Mouse (Mus musculus) heart, embryonic 13.5 days (tissue): ENCODE measurements around the gene Zfp446. TPM values are rescaled to one million over a fixed set of nuclear protein-coding genes. Genes with fewer than 3 reads are reported as not detected.
A peak's percentile ranks its signal among the peaks of the same experiment; 100 is the strongest.

Experiments
- ATAC-seq: fragments of 200-750 bp; cut with Nextera tagmentation; 2 replicates; pipeline ENCODE4 v1.8.0; 2017; ENCODE audit warnings: moderate TSS enrichment; ENCODE audit not compliant: insufficient number of reproducible peaks, low FRiP score, low TSS enrichment; ENCODE audit errors: extremely low read depth
- H3K27ac ChIP-seq: fragments of 300-500 bp; sonication (generic); replicated peaks from 2 replicates; pipeline ENCODE4 v1.5.1; 2015; ENCODE audit warnings: moderate library complexity, mild to moderate bottlenecking, inconsistent platforms
- H3K27me3 ChIP-seq: fragments of 300-500 bp; sonication (generic); replicated peaks from 2 replicates; pipeline ENCODE4 v1.6.1; 2015; ENCODE audit warnings: mild to moderate bottlenecking, inconsistent platforms
- H3K36me3 ChIP-seq: fragments of 300-500 bp; sonication (generic); 2 replicates; pipeline ENCODE4 v1.6.1; 2015; ENCODE audit warnings: mild to moderate bottlenecking, inconsistent platforms
- H3K4me1 ChIP-seq: fragments of 300-500 bp; sonication (generic); 2 replicates; pipeline ENCODE4 v1.6.1; 2015; ENCODE audit warnings: inconsistent platforms
- H3K4me2 ChIP-seq: fragments of 300-500 bp; sonication (generic); 2 replicates; pipeline ENCODE4 v1.6.1; 2015; ENCODE audit warnings: inconsistent platforms, mild to moderate bottlenecking, moderate library complexity
- H3K4me3 ChIP-seq: fragments of 300-500 bp; sonication (generic); 2 replicates; pipeline ENCODE4 v1.5.1; 2015; ENCODE audit warnings: moderate library complexity, mild to moderate bottlenecking, inconsistent platforms
- H3K9ac ChIP-seq: fragments of 300-500 bp; sonication (generic); 2 replicates; pipeline ENCODE4 v1.6.1; 2015; ENCODE audit warnings: inconsistent platforms, mild to moderate bottlenecking, moderate library complexity
- H3K9me3 ChIP-seq: fragments of 300-500 bp; sonication (generic); 2 replicates; pipeline ENCODE4 v1.6.1; 2016; ENCODE audit warnings: inconsistent platforms
- WGBS: fragments of 180-500 bp; shearing (Covaris S2); methylation state at CpG from one replicate; pipeline ENCODE4 v1.1.7; 2015; ENCODE audit warnings: mixed read lengths; 5-methylcytosine and 5-hydroxymethylcytosine counted together
- polyA plus RNA-seq: library from polyadenylated mRNA; unstranded; fragments of >200 nt; fragmentation: Nextera tagmentation; extraction: Ambion mirVana; gene quantifications from 2 replicates; pipeline ENCODE4 v1.2.1, GENCODE M21; 2015

The Zfp446 gene
- polyA plus RNA-seq, 1 experiment from 2014 or later, result 6.1 TPM

DNA sequence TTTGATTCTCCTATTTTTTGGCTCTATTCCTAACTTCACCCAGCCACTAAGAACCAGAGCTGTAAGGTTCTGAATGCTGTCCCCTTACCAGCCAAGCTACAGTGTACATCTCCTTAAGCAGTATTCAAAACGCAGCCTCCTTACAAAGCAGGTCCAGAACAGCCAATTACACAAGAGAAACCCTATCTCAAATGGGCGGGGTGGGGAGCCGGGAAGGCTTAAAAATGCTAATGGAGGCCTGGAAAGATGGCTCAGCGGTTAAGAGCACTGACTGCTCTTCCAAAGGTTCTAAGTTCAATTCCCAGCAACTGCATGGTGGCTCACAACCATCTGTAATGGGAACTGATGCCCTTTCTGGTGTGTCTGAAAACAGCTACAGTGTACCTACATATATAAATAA lies 17.9 kb upstream of the Zfp446 start:
- Histone ChIP-seq H3K9ac (no peak overlapping the region), H3K4me2 (no peak overlapping the region), H3K27ac (no peak overlapping the region), H3K9me3 (no peaks in the 10 kb centered on the region), H3K27me3 (no peaks in the 10 kb centered on the region), H3K36me3 (no peaks in the 10 kb centered on the region), H3K4me1 (peaks cover 4% of the 10 kb centered on the region; the same call in 1 of the 2 replicates), H3K4me3 (no peak overlapping the region)
- ATAC-seq, result no peak
- WGBS, result 25% methylated on average over 4 of the region's 4 CpGs

DNA sequence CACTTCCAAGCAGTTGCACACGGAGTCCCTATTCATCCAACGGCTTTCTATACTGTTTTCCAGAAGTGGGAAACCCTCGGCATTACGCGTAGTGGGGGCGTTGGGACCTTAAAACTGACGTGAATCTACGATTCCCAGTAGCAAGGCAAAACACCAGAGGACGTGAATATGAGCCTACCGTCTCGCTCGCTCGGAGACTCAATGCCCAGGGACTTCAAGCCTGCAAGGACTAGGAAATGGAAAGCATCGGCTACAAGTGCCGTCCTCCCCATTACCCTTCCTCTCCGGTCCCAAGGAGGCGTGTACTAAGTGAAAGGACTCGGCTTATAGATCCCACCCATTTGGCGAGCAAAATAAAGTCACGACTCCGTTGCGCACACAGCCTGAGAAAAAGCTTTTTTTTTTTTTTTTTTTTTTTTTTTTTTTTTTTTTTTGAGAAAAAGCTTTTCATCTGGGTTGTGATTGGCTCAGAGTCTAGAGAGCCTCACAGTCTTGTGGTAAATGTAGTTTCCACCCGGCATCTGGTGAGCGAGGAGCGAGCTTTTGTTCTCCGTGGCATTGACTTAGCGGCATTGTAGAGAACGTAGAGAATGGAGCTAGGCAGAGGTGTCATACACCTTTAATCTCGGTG lies 16.0 kb upstream of the Zfp446 start:
- ATAC-seq, result no peak
- WGBS, result 1% methylated on average over 29 of the region's 29 CpGs
- no peaks in the 10 kb centered on the region for H3K9me3 ChIP-seq
- peak overlapping the region; percentile 86 for H3K9ac ChIP-seq
- H3K36me3 ChIP-seq, result no peaks in the 10 kb centered on the region
- H3K27ac ChIP-seq, result peak overlapping the region; percentile 87
- H3K4me3 ChIP-seq, result peak overlapping the region; percentile 67
- H3K4me1 ChIP-seq, result peaks cover 13% of the 10 kb centered on the region
- H3K4me2 ChIP-seq, result peak overlapping the region; percentile 79
- H3K27me3 ChIP-seq, result no peaks in the 10 kb centered on the region

DNA sequence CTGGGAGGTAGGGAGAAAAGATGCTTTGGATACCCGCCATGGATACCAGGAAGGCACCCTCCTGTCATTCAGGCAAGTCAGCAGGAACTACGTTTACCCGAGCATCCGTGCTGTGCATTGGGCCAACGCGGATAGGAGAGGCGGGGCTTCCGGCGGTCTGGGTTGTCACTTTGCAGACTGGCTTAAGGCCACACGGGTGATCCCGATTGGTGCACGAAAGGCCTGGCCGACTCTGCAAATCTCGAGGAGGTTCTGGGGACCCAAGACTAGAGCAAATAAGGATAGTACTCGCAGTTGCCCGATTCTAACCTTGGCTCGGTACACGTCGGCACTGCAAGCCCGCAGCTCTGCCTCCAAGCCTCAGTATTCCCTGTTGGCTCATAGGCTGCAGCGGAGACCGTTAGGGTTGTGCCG lies 12.0 kb upstream of the Zfp446 start, which contains the start of gene Zfp324:
TSS of gene Zfp324 (plus strand) at position 161 of the 414 bp plus-strand sequence.
- Histone ChIP-seq H3K4me2 (peak within 1 kb of the TSS; percentile 94), H3K4me1 (peaks cover 23% of the 10 kb centered on the region), H3K9ac (peak within 1 kb of the TSS; percentile 98), H3K36me3 (peaks cover 23% of the 10 kb centered on the region), H3K27me3 (no peaks in the 10 kb centered on the region), H3K27ac (peak within 1 kb of the TSS; percentile 91), H3K4me3 (peak within 1 kb of the TSS; percentile 94), H3K9me3 (no peaks in the 10 kb centered on the region)
- ATAC-seq, result peak; percentile 80
- WGBS, result under 1% methylated on average over 23 of the region's 23 CpGs

DNA sequence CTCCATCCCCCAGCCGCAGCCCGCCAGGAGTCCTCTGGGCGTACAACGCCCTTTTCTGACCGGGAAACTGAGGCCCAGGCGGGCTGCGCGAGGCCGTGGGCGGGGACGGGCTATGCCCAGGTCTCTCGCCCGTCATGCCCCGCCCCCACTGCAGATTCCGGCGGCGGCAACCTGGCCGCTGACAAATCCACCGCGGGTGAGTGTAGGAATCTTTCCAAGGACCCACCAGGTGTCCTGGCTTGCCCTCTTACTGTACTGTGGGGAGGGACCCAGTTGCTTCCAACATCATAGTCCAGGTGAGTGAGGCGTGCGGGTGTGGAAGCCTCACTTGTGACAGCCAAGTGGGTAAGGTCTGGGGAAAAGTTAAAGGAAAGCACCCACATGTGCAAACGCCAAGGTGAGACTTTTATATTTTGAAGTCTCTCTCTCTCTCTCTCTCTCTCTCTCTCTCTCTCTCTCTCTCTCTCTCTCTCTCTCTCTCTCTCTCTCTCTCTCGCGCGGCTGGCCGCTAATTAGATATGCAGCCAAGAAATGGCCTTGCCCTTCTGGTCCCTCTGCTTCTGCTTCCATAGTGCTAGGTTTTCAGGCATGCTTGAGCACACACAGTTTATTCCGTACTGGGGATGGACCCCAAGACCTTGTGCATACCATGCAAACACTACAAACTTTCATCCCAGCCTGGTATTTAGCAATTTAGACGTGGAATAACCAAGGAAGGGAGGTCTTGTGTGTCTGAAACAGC lies 11.4 kb upstream of the Zfp446 start:
- peak; percentile 70 for ATAC-seq
- H3K4me1 ChIP-seq, result peaks cover 19% of the 10 kb centered on the region
- under 1% methylated on average over 29 of the region's 29 CpGs for WGBS

DNA sequence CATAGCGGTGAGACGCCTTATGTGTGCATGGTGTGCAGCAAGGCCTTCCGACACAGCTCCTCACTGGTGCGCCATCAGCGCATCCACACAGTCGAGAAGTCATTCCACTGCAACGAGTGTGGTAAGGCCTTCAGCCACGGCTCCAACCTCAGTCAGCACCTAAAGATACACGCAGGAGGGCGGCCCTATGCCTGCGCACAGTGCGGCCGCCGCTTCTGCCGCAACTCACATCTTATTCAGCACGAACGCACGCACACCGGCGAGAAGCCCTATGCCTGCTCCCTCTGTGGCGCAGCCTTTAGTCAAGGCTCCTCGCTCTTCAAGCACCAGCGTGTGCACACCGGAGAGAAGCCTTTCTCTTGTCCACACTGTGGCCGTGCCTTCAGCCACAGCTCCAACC lies 6.7 kb upstream of the Zfp446 start:
- WGBS, result 90% methylated on average over 25 of the region's 25 CpGs
- no peak for ATAC-seq

More for the DNA sequence above, 11.4 kb upstream of the Zfp446 start:
- Histone ChIP-seq H3K36me3 (peaks cover 29% of the 10 kb centered on the region), H3K9me3 (no peaks in the 10 kb centered on the region), H3K4me2 (peak overlapping the region; percentile 94), H3K27me3 (no peaks in the 10 kb centered on the region), H3K27ac (peak overlapping the region; percentile 91), H3K4me3 (peak overlapping the region; percentile 94), H3K9ac (peak overlapping the region; percentile 98)

DNA sequence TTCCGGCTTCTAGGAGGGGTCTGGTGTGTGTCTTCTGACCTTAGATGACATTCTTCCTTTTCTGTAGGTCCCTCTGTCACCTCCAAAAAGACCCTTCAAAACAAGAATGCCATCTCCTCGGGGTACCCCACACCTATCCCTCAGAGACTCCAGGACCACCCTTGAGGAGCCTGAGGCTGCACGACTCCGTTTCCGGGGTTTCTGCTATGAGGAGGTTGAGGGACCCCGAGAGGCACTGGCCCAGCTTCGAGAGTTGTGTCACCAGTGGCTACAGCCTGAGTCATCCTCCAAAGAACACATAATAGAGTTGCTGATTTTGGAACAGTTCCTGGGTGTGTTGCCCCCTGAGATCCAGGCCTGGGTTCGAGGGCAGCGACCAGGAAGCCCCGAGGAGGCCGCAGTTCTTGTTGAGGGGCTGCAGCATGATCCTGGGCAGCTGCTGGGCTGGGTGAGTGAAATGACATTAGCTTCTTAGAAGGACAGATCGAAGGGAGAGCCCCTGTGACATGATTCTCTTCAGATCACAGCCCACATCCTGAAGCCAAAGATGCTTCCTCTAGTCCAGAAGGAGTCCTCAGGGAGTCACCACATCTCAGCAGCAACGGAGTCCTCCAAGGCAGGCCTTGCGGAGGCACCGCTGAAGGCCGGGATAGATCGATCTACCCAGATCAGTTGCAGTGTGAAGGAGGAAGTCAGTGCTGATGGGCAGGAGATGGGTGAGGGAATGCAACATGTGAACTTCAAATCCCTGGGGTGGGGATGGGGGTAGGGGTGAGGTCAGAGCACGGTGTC lies 1.5 kb downstream of the Zfp446 start:
- no peaks in the 10 kb centered on the region for H3K27me3 ChIP-seq
- peak overlapping the region; percentile 95 for H3K27ac ChIP-seq
- no peak for ATAC-seq
- H3K4me2 ChIP-seq, result peak overlapping the region; percentile 78
- H3K9ac ChIP-seq, result peak overlapping the region; percentile 82
- peaks cover 20% of the 10 kb centered on the region for H3K4me1 ChIP-seq
- 0 out of 2 replicates have a peak, but pooled peaks cover 13% of the 10 kb centered on the region for H3K36me3 ChIP-seq
- no peaks in the 10 kb centered on the region for H3K9me3 ChIP-seq
- 79% methylated on average over 18 of the region's 18 CpGs for WGBS
- peak overlapping the region; percentile 74 for H3K4me3 ChIP-seq

More for the DNA sequence above, 6.7 kb upstream of the Zfp446 start:
- no peaks in the 10 kb centered on the region for H3K9me3 ChIP-seq
- no peak overlapping the region for H3K27ac ChIP-seq
- peaks cover 12% of the 10 kb centered on the region for H3K4me1 ChIP-seq
- peaks cover 50% of the 10 kb centered on the region for H3K36me3 ChIP-seq
- H3K4me3 ChIP-seq, result no peak overlapping the region
- H3K4me2 ChIP-seq, result no peak overlapping the region
- H3K27me3 ChIP-seq, result no peaks in the 10 kb centered on the region
- no peak overlapping the region for H3K9ac ChIP-seq

DNA sequence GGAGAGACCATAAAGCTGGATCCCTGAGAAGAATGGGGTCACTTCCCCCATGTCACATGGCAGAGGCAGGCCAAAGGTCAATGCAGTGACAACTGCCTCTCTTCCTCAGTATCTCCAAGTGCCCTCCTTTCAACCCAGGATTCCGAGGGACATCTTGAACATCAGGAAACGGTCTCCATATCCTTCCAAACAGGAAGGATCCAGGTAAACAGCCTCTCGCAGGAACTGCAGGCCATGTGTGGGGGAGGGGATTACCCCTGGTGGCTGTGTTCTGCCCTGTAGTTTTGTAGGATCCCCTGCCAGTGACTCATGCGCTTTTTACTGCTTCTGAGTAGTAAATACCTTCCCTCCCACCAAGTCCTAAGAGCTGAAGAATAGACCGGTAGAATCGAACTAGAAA lies 2.1 kb downstream of the Zfp446 start:
- no peaks in the 10 kb centered on the region for H3K9me3 ChIP-seq
- H3K4me3 ChIP-seq, result no peak overlapping the region
- no peak for ATAC-seq
- H3K27ac ChIP-seq, result no peak overlapping the region
- 58% methylated on average over 6 of the region's 6 CpGs for WGBS
- H3K4me1 ChIP-seq, result peaks cover 20% of the 10 kb centered on the region
- no peak overlapping the region for H3K4me2 ChIP-seq
- H3K27me3 ChIP-seq, result no peaks in the 10 kb centered on the region
- 0 out of 2 replicates have a peak overlapping the region, but pooled peaks have one; percentile 14 for H3K9ac ChIP-seq
- 0 out of 2 replicates have a peak, but pooled peaks cover 13% of the 10 kb centered on the region for H3K36me3 ChIP-seq

DNA sequence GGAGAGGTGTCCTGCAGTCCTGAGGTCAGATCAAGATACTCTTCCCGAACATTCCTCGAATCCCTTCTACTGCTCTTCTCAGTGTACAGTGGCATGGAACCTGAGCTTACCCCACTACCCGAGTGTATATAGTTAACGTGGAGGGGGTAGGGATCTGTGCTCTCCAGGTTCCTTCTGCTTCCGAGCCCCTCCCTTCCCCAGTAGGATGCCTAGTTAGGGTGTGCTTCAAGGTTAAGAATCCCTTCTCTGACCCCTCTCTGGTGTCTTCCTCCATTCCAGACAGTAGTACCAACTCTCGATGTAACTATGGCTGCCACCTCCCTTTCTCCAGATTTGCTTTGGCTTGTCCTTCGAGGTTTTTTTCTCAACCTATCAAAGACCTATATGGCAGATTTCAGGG lies 2.6 kb downstream of the Zfp446 start:
- no peak overlapping the region for H3K4me2 ChIP-seq
- H3K27me3 ChIP-seq, result no peaks in the 10 kb centered on the region
- H3K9me3 ChIP-seq, result no peaks in the 10 kb centered on the region
- 0 out of 2 replicates have a peak, but pooled peaks cover 13% of the 10 kb centered on the region for H3K36me3 ChIP-seq
- 85% methylated on average over 7 of the region's 7 CpGs for WGBS
- no peak overlapping the region for H3K27ac ChIP-seq
- H3K9ac ChIP-seq, result no peak overlapping the region
- no peak for ATAC-seq
- H3K4me1 ChIP-seq, result peaks cover 20% of the 10 kb centered on the region
- no peak overlapping the region for H3K4me3 ChIP-seq

DNA sequence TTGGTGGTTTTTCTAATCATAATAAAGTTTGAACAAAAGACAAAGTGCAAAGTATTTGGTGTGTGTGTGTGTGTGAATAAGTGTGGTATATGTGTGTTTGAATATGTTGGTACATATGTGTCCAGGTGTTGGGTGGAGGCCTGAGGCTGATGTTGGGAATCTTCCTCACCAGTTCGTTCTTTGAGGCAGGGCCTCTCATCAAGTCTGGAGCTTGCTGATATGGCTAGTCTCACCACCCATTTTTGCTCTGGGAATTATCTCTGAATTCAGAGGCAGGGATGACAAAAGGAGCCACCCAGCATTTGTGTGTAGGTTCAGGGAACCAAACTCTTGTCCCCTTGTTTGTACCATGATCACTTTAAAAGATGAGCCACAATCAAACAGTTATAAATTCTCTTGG lies 8.1 kb downstream of the Zfp446 start:
- no peak overlapping the region for H3K4me2 ChIP-seq
- no peaks in the 10 kb centered on the region for H3K27me3 ChIP-seq
- no peak overlapping the region for H3K4me3 ChIP-seq
- H3K27ac ChIP-seq, result no peak overlapping the region
- H3K9ac ChIP-seq, result no peak overlapping the region
- WGBS, result 45% methylated on average over 1 of the region's 1 CpGs
- ATAC-seq, result no peak
- no peaks in the 10 kb centered on the region for H3K9me3 ChIP-seq
- no peaks in the 10 kb centered on the region for H3K4me1 ChIP-seq
- 0 out of 2 replicates have a peak, but pooled peaks cover 13% of the 10 kb centered on the region for H3K36me3 ChIP-seq

DNA sequence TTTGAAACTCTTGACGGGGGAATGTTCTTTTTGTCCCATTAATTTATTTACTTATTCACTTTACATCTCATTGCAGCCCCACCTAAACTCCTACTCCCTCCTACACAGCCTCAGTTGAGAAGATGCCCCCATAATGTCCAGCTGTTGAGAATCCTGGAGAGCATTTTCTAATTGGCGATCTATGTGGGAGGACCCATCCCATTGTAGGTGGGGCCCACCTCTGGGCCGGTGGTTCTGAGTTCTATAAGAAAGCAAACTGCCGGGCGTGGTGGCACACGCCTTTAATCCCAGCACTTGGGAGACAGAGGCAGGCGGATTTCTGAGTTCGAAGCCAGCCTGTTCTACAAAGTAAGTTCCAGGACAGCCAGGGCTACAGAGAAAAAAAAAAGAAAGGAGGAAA lies 9.3 kb downstream of the Zfp446 start:
- Histone ChIP-seq H3K9me3 (no peaks in the 10 kb centered on the region), H3K27ac (no peak overlapping the region), H3K4me2 (no peak overlapping the region), H3K27me3 (no peaks in the 10 kb centered on the region; the same call in 1 of the 2 replicates), H3K4me3 (no peak overlapping the region), H3K9ac (no peak overlapping the region), H3K4me1 (no peaks in the 10 kb centered on the region), H3K36me3 (0 out of 2 replicates have a peak, but pooled peaks cover 9% of the 10 kb centered on the region)
- no peak for ATAC-seq
- 81% methylated on average over 8 of the region's 8 CpGs for WGBS
